Mouse (Mus musculus): ENCODE data around the gene Klhl32. TPM values are rescaled to one million over a fixed set of nuclear protein-coding genes. Genes with fewer than 3 reads are reported as not detected.

The Klhl32 gene
- polyA plus RNA-seq (2012; fragmentation: generic; extraction: Trizol) = under 1 TPM; 0.55 to 0.69 TPM

GRCm38 (mm10) chr4:24850401-24851325, at the start of gene Klhl32:
TSS of gene Klhl32 (minus strand) at chr4:24851124.

GRCm38 (mm10) chr4:24897851-24898515, 47.1 kb upstream of the Klhl32 start, which contains the start of gene Ndufaf4:
TSS of gene Ndufaf4 (plus strand) at chr4:24898083.

Other genes starting within 250 kb of the Klhl32 start
- 1 to 10 TPM; 3.3 to 3.8 TPM for gene Ndufaf4, start 47.0 kb upstream of the Klhl32 start, polyA plus RNA-seq (2012; fragmentation: generic; extraction: Trizol)
- under 1 TPM; 0.02 to 0.81 TPM for gene Gpr63, start 115.3 kb upstream of the Klhl32 start, polyA plus RNA-seq (2012; fragmentation: generic; extraction: Trizol)